Mouse (Mus musculus): ENCODE measurements around the gene Wdr60.
A peak's percentile ranks its signal among the peaks of the same experiment; 100 is the strongest.

The Wdr60 gene

GRCm38 (mm10) chr12:116265275-116265674, 2.5 kb upstream of the Wdr60 start:
- no peak for DNase-seq

GRCm38 (mm10) chr12:116264756-116265155, 1.9 kb upstream of the Wdr60 start:
- DNase-seq = no peak

DNA sequence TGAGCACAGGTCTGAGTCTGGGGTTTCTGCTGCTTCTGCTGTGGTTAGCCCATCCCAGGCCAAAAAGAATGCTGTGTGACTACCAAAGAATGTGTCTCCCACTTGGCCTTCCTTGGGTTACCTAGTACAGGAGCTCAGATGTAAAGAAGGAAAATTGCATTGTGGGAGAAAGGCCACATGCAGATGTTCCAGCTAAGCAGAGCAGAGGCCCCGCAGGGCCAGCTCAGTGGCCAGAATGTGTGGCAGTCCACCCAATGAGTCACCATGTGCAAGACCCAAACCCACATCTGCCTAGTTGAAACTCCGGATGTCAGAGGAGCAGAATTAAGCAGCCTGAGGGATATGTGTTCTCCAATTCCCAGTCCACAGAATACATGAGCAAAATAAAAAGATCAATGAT, 4.5 kb downstream of the Wdr60 start:
- DNase-seq = no peak

GRCm38 (mm10) chr12:116255636-116256035, 7.2 kb downstream of the Wdr60 start:
- no peak for DNase-seq

DNA sequence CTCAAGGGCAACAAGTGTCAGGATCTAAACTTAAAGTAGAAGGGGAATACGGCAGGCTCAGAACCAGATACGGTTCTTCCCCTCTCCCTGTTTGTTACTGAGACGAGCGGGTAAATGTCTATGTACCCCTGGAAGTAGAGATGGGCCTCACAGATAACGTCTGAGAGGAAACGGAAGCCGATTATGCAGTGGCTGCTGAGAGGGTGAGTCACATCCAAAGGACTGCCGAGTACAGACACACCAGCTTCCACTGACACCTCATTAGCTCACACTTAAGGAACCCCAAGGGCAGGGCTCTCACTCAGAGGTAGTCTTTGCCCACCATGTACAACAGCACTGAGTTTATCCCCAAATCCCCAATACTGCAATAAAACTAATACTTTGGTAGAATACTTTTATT, 8.2 kb downstream of the Wdr60 start:
- DNase-seq = no peak

- DNase-seq = no peak
These were observed 18.2 kb downstream of the Wdr60 start for GRCm38 (mm10) chr12:116244601-116245000.

DNA sequence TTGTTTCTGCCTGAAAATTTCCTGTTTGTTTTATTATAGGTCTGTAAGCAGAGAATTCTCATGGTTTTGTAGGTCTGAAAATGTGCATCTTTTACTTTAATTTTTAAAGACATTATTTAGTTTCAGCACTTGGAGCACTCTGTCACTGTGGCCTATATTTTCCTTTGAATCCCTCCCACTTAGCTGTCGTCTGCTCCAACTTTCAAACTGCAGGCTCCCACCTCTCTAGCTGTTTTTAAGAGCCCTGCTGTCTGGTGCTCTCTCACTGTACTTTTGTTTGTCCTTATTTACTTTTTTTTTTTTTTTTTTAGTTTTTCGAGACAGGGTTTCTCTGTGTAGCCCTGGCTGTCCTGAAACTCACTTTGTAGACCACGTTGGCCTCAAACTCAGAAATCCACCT, 24.0 kb downstream of the Wdr60 start:
- DNase-seq = no peak

GRCm38 (mm10) chr12:116238370-116238769, 24.5 kb downstream of the Wdr60 start:
- DNase-seq = no peak

GRCm38 (mm10) chr12:116236658-116237057, 26.2 kb downstream of the Wdr60 start:
- no peak for DNase-seq

DNA sequence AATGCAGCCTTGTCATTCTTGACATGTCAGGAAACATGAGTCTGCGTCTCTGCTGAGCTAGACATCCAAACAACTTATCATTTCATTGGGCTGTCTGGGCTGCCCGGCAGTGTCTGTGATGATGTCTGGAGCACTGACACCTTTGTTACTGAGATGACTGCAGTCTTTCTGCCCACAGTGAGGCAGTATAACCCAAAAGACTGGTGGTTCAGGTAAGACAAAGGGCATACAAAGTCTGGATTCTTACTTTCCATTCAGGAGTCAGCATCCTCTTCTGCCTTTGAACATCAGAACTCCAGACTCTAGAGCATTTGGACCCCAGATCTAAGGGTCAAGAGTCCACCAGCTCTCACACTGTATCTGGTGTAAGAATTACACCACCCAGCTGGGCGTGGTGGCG, 27.5 kb downstream of the Wdr60 start:
- DNase-seq = no peak

GRCm38 (mm10) chr12:116232061-116232460, 30.8 kb downstream of the Wdr60 start:
- DNase-seq = no peak

- DNase-seq = peak; percentile 92 to 94
These were observed 31.2 kb downstream of the Wdr60 start for GRCm38 (mm10) chr12:116231612-116232011.

DNA sequence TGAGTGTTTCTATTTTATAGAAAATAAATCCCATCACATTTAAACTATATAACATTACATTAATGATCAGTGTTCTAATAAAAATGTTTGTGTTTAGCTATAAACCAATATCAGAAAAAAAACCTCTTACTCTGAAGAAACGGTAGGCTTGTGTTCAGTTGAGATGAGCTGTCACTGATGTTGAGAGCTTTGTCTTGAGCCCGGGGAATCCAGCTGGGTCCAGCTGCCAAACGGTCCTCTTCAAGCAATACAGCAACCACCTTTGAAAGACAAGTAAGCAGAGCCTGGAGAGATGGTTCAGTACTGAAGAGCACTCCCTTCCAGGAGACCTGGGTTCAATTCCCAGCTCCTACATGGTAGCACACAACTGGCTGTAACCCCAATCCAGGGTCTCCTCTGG, 33.4 kb downstream of the Wdr60 start:
- DNase-seq = no peak

GRCm38 (mm10) chr12:116226289-116227057, 36.3 kb downstream of the Wdr60 start:
- no peak for DNase-seq

DNA sequence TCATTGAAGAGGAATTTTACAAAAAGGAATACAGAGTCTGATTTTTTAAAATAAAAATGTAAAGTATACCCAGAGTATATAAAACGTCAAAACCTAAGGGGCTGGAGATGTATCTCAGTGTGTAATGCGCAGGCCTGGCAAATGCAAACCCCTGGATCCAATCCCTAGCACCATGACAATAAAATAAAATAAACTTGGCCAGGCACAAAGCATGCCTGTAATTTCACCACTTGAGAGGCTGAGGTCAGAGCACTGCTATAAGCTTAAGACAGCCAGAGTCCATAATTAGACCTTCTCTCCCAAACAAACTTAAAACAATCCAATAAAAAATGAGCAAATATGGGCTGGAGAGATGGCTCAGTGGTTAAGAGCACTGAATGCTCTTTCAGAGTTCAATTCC, 39.7 kb downstream of the Wdr60 start:
- DNase-seq = no peak

DNA sequence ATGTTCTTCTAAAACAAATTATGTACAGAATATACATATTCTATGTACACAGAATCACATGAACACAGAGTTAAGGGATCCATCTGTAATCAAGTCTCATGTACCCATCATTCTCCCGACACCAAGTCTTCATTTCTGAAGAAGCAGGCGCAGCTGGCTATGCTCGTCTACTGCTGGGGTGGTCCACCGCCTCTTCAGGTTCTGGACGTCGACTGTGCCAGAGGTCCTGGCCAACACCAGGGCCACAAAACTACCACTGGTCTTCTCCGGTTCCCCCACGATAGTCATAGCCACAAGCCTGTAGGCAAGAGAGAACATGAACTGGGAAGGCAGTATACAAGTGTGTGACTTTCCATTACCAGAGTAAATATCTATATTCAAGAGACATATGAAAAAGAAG, 55.3 kb downstream of the Wdr60 start:
- no peak for DNase-seq

GRCm38 (mm10) chr12:116205726-116206125, 57.1 kb downstream of the Wdr60 start:
- no peak for DNase-seq

- DNase-seq = peak; percentile 53 to 60
These were observed 60.4 kb downstream of the Wdr60 start for GRCm38 (mm10) chr12:116202176-116202981.

DNA sequence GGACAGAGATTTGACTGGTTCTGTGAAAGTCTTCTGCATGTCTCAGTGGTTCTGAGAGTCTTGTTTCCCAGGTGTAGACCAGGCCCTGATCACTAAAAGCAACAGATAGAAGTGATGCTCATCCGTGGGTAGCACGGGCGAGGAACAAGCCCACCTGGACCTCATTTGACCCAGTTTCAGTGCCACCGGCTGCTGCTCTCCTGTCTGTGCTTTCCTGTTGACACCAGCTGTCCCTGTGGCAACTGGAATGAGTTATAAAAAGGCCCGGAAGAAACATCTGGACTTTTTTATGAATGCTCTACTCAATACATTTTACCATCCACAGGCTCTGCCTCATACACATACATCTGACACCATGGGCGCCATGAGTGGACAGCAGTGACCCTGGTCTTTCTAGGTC, 64.0 kb downstream of the Wdr60 start:
- no peak for DNase-seq

- DNase-seq = no peak
These were observed 66.6 kb downstream of the Wdr60 start for GRCm38 (mm10) chr12:116196221-116196620.

DNA sequence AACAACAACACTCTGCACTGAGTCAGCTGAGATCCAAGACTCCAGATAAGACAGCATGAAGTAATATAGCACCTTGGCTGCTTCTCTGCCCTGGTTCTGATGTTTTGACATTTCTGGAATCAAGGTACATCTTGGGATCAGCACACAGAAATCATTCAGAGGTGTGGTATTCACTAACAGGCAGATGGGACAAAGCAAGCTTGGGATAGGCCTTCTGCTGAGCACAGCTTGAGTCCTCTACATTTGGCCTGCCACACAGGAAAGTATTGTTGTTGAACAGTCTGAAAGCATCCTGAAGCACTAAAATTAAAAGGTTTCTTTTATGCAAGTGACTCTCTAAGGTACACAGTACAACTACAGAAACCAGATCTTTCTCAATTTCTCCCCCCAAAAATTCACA, 68.2 kb downstream of the Wdr60 start:
- DNase-seq = no peak

- DNase-seq = no peak
These were observed 68.9 kb downstream of the Wdr60 start for GRCm38 (mm10) chr12:116193952-116194351.

- no peak for DNase-seq
These were observed 79.4 kb downstream of the Wdr60 start for GRCm38 (mm10) chr12:116183212-116183935.

GRCm38 (mm10) chr12:116182376-116182775, 80.4 kb downstream of the Wdr60 start:
- no peak for DNase-seq
